Mouse (Mus musculus) testis, postnatal 14 days (tissue): ENCODE measurements around the gene Ldlrap1.
A peak's percentile ranks its signal among the peaks of the same experiment; 100 is the strongest.

ENCODE experiments used
- DNase-seq: peaks from one replicate; pipeline ENCODE4 v3.0.0; 2021; ENCODE audit warnings: low spot score

The Ldlrap1 gene

GRCm38 (mm10) chr4:134713937-134714336, 53.9 kb downstream of the Ldlrap1 start:
- peak; percentile 76 for DNase-seq

DNA sequence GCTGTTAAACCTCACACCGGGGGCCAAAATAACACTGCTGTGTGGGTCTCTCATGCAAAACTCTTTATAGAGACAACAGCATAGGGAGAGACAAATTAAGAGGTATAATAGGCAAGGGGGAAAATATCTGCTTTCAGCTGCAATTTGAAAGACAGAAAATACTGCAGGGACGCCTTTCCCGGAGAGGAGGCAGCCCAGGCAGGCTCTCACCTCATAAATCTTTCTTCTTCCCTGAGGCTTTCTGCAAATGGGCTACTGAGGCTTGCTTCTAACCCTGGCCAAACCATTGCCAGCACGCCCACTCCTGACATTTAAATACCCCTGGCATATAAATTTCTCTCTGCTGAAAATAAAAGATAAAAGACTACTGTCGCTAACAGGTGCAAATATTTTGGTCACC, 62.5 kb downstream of the Ldlrap1 start:
- DNase-seq = no peak

- DNase-seq = no peak
Observed at GRCm38 (mm10) chr4:134704590-134704989, 63.2 kb downstream of the Ldlrap1 start.

GRCm38 (mm10) chr4:134703835-134704546, 63.8 kb downstream of the Ldlrap1 start, which contains the start of gene Man1c1:
Gene Man1c1 (minus strand): TSS chr4:134704290.
- DNase-seq = peak; percentile 97

GRCm38 (mm10) chr4:134702981-134703834, 64.6 kb downstream of the Ldlrap1 start:
- peak; percentile 35 for DNase-seq

DNA sequence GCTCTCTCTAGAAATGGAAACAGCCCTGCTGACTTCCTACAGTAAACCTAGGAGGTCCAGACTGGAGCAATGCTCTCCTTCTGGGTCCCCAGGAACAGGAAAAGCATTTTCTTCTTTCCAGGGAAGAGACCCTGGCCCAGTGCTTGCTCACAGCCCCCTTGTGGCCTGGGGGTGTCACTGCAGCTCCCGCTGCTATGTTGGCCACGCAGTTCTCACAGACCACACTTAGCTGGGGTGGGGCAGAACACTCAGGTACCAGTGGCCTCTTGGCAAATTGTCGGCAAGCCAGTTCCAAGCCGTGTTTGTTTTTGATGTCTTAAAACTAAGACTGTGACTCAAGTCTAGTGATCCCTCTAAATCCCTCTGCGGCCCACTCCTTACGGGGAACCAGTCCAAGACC, 65.9 kb downstream of the Ldlrap1 start:
- peak; percentile 59 for DNase-seq

- no peak for DNase-seq
Observed at GRCm38 (mm10) chr4:134700911-134701310, 66.9 kb downstream of the Ldlrap1 start.

GRCm38 (mm10) chr4:134693202-134693940, 74.5 kb downstream of the Ldlrap1 start:
- DNase-seq = no peak

GRCm38 (mm10) chr4:134692388-134692787, 75.4 kb downstream of the Ldlrap1 start:
- DNase-seq = no peak
